Mouse (Mus musculus) heart, adult 2 months (tissue): Measurements from ENCODE around the gene Lrrc30.

ENCODE experiments used
- CTCF ChIP-seq: fragments of 200-600 bp; IDR thresholded peaks from 2 replicates; pipeline ENCODE4 v1.8.1; 2022; ENCODE audit warnings: antibody characterized with exemption, mild to moderate bottlenecking, moderate library complexity
- POLR2A ChIP-seq: fragments of 200-500 bp; IDR thresholded peaks from 2 replicates; pipeline ENCODE4 v1.6.1; 2011; ENCODE audit warnings: mild to moderate bottlenecking, low read depth, low read length, control low read depth; ENCODE audit not compliant: insufficient read depth

- TF ChIP-seq POLR2A (no peak), CTCF (peak; percentile 95)
Measured at GRCm38 (mm10) chr17:67584937-67585579, 47.5 kb downstream of the Lrrc30 start.
